Mouse (Mus musculus) A20 (cell line): ENCODE data around the gene Gm20458.

Source experiments
- DNase-seq: peaks from one replicate; pipeline ENCODE4 v3.0.0-alpha.2; 2011; ENCODE audit warnings: low read depth, low spot score

Gm20458 gene

GRCm38 (mm10) chr2:164434681-164435080 lies 26.1 kb upstream of the Gm20458 start:
- no peak for DNase-seq

GRCm38 (mm10) chr2:164435216-164436090 lies 25.3 kb upstream of the Gm20458 start:
- DNase-seq, result no peak

- DNase-seq, result no peak
Observed at GRCm38 (mm10) chr2:164436215-164436913, 24.4 kb upstream of the Gm20458 start.

GRCm38 (mm10) chr2:164436961-164437360 lies 23.8 kb upstream of the Gm20458 start:
- no peak for DNase-seq

- no peak for DNase-seq
Observed at GRCm38 (mm10) chr2:164437710-164438109, 23.1 kb upstream of the Gm20458 start.

- DNase-seq, result no peak
Observed at GRCm38 (mm10) chr2:164438257-164438656, 22.5 kb upstream of the Gm20458 start.

- DNase-seq, result no peak
Observed at GRCm38 (mm10) chr2:164439001-164439421, 21.8 kb upstream of the Gm20458 start.

- no peak for DNase-seq
Observed at GRCm38 (mm10) chr2:164440314-164440713, 20.5 kb upstream of the Gm20458 start.

GRCm38 (mm10) chr2:164441155-164441554 lies 19.6 kb upstream of the Gm20458 start:
- DNase-seq, result peak; percentile 92

- DNase-seq, result peak; percentile 51
Observed at GRCm38 (mm10) chr2:164441731-164442130, 19.0 kb upstream of the Gm20458 start.

- DNase-seq, result peak; percentile 71
Observed at GRCm38 (mm10) chr2:164442315-164443050, 18.3 kb upstream of the Gm20458 start.

GRCm38 (mm10) chr2:164443051-164443437 lies 17.7 kb upstream of the Gm20458 start:
- DNase-seq, result peak; percentile 88

- peak; percentile 55 for DNase-seq
Observed at GRCm38 (mm10) chr2:164443460-164444000, 17.2 kb upstream of the Gm20458 start, which contains the start of gene Sdc4. TSS of gene Sdc4 (minus strand) at chr2:164443887.

- no peak for DNase-seq
Observed at GRCm38 (mm10) chr2:164444701-164445100, 16.1 kb upstream of the Gm20458 start.

- no peak for DNase-seq
Observed at GRCm38 (mm10) chr2:164445399-164446085, 15.2 kb upstream of the Gm20458 start.

GRCm38 (mm10) chr2:164446086-164446469 lies 14.7 kb upstream of the Gm20458 start:
- DNase-seq, result no peak

GRCm38 (mm10) chr2:164448140-164448539 lies 12.6 kb upstream of the Gm20458 start:
- DNase-seq, result no peak

- DNase-seq, result no peak
Observed at GRCm38 (mm10) chr2:164448921-164449320, 11.8 kb upstream of the Gm20458 start.

GRCm38 (mm10) chr2:164449341-164450042 lies 11.3 kb upstream of the Gm20458 start:
- no peak for DNase-seq

GRCm38 (mm10) chr2:164452000-164452676 lies 8.6 kb upstream of the Gm20458 start:
- no peak for DNase-seq
